Mouse (Mus musculus): Measurements from ENCODE around the gene Als2cl. TPM values are rescaled to one million over a fixed set of nuclear protein-coding genes. Genes with fewer than 3 reads are reported as not detected.

The Als2cl gene
- polyA plus RNA-seq, 1 experiment: 2.1 TPM

DNA sequence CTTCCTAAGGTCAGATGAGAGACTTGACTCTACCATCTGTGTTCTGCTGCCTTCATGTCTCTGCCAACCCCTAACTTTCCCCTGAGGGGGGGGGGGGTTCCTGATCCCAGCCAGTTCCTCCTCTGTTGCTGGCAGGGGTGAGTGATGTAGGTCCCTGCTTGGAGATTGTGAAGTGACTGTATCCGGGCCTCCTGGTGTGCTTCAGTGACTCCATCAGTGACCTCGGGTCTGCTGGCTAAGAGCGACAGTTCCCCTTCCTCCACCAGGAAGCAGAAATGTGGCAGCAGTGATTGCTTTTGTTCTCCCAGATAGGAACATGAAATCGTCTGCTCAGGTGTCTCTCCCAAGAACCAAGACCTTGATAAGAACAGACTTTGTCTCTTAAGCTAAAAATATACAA, 22.8 kb upstream of the Als2cl start:
- H3K27me3 ChIP-seq (replicated peaks): peaks cover 61% of the 10 kb centered on the region
- no peaks in the 10 kb centered on the region; the same call in 1 of the 2 replicates for H3K9me3 ChIP-seq
- TF ChIP-seq FLI1 (IDR thresholded peaks at IDR 0.05; ENCODE audit: low read length) (no peak), GATA1 (IDR thresholded peaks at IDR 0.05; ENCODE audit: borderline replicate concordance, low read length) (no peak)
- peaks cover 12% of the 10 kb centered on the region for H3K4me1 ChIP-seq
- H3K4me3 ChIP-seq (replicated peaks): no peak overlapping the region
- no peaks in the 10 kb centered on the region for H3K36me3 ChIP-seq (replicated peaks; ENCODE audit: low read length)

GRCm38 (mm10) chr9:110857781-110858472, 21.7 kb upstream of the Als2cl start, which contains the start of gene Prss50:
Prss50 (plus strand) TSS chr9:110857967.
- Histone ChIP-seq H3K36me3 (replicated peaks; ENCODE audit: low read length) (no peaks in the 10 kb centered on the region), H3K4me1 (peaks cover 12% of the 10 kb centered on the region)

GRCm38 (mm10) chr9:110858523-110858922, 21.1 kb upstream of the Als2cl start:
- Histone ChIP-seq H3K27me3 (replicated peaks) (peaks cover 68% of the 10 kb centered on the region), H3K9me3 (no peaks in the 10 kb centered on the region; the same call in 1 of the 2 replicates), H3K36me3 (replicated peaks; ENCODE audit: low read length) (no peaks in the 10 kb centered on the region), H3K4me3 (replicated peaks) (no peak overlapping the region), H3K4me1 (peaks cover 12% of the 10 kb centered on the region)
- TF ChIP-seq FLI1 (IDR thresholded peaks at IDR 0.05; ENCODE audit: low read length) (no peak), GATA1 (IDR thresholded peaks at IDR 0.05; ENCODE audit: borderline replicate concordance, low read length) (no peak)

More at GRCm38 (mm10) chr9:110857781-110858472, 21.7 kb upstream of the Als2cl start, which contains the start of gene Prss50:
- peak within 1 kb of the TSS; percentile 48 for H3K4me3 ChIP-seq (replicated peaks)
- TF ChIP-seq GATA1 (IDR thresholded peaks at IDR 0.05; ENCODE audit: borderline replicate concordance, low read length) (no peak), FLI1 (IDR thresholded peaks at IDR 0.05; ENCODE audit: low read length) (no peak)
- H3K27me3 ChIP-seq (replicated peaks): peaks cover 66% of the 10 kb centered on the region
- no peaks in the 10 kb centered on the region; the same call in 1 of the 2 replicates for H3K9me3 ChIP-seq

DNA sequence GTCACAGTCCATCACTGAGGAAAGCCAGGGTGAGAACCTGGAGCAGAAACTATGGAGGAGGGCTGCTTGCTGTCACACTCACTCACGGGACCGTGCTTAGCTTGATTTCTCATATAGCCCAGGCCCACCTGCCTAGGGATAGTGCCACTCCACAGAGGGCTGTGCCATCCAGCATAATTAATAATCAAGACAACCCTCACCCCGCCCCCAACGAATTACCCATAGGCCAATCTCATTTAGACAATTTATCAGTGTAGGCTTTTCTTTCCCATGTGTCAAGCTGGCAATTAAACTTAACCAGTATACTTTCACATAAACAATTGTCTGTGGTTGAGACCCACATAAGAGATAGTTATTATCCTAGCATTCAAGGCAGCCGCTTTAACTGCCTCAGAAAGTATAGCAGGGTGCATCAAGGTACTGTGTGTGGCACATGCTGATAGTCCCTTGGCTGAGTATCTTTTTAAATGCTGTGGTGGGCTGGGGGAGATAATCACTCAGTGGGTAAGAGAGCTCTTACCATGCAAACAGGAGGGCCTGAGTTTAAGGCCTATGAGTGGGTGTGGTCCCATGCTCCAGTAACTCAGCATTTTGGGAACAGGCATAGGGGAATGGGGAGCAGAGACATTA, 20.6 kb upstream of the Als2cl start:
- Histone ChIP-seq H3K27me3 (replicated peaks) (peaks cover 71% of the 10 kb centered on the region), H3K4me1 (peaks cover 12% of the 10 kb centered on the region), H3K9me3 (no peaks in the 10 kb centered on the region; the same call in 1 of the 2 replicates), H3K4me3 (replicated peaks) (no peak overlapping the region), H3K36me3 (replicated peaks; ENCODE audit: low read length) (no peaks in the 10 kb centered on the region)
- TF ChIP-seq FLI1 (IDR thresholded peaks at IDR 0.05; ENCODE audit: low read length): no peak

GRCm38 (mm10) chr9:110871030-110871429, 8.6 kb upstream of the Als2cl start:
- peaks cover 70% of the 10 kb centered on the region for H3K27me3 ChIP-seq (replicated peaks)
- no peaks in the 10 kb centered on the region for H3K9me3 ChIP-seq
- no peak overlapping the region for H3K4me3 ChIP-seq (replicated peaks)
- TF ChIP-seq GATA1 (IDR thresholded peaks at IDR 0.05; ENCODE audit: borderline replicate concordance, low read length): no peak
- TF ChIP-seq FLI1 (IDR thresholded peaks at IDR 0.05; ENCODE audit: low read length): no peak
- peaks cover 34% of the 10 kb centered on the region for H3K4me1 ChIP-seq
- H3K36me3 ChIP-seq (replicated peaks; ENCODE audit: low read length): peaks cover 20% of the 10 kb centered on the region

- no peak overlapping the region for H3K4me3 ChIP-seq (replicated peaks)
- no peaks in the 10 kb centered on the region for H3K9me3 ChIP-seq
- H3K27me3 ChIP-seq (replicated peaks): peaks cover 47% of the 10 kb centered on the region
- H3K4me1 ChIP-seq: peaks cover 58% of the 10 kb centered on the region
- peaks cover 17% of the 10 kb centered on the region for H3K36me3 ChIP-seq (replicated peaks; ENCODE audit: low read length)
- TF ChIP-seq FLI1 (IDR thresholded peaks at IDR 0.05; ENCODE audit: low read length) (no peak), GATA1 (IDR thresholded peaks at IDR 0.05; ENCODE audit: borderline replicate concordance, low read length) (no peak)
These were observed 5.7 kb upstream of the Als2cl start for GRCm38 (mm10) chr9:110873681-110874659.

DNA sequence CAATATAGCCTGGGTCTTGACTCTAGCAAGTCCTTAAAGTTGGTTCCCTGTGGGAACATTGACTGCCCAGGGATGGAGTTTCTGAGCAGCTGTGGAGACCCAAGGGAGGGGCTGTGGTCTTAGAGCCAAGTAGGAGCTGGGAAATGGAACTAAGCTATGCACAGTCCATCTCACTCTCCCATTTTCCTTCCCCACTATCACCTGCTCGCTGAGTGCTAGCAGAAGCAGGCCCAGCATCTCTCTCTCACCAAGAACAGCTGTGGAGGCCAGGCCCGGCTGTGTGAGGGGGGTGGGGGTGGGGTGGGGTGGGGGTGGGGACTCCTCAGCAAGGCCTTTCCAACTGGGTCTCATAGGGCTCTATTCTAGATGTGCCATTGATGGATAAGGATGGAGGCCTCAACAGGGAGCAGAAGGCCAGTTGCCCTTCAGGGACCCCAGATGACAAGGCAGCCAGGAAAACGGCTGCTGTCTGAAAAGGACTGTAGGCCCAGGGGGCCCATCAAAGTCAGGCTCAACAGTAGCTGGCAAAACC, 4.9 kb upstream of the Als2cl start:
- H3K27me3 ChIP-seq (replicated peaks): peaks cover 45% of the 10 kb centered on the region
- no peaks in the 10 kb centered on the region for H3K9me3 ChIP-seq
- no peak overlapping the region for H3K4me3 ChIP-seq (replicated peaks)
- TF ChIP-seq FLI1 (IDR thresholded peaks at IDR 0.05; ENCODE audit: low read length) (no peak), GATA1 (IDR thresholded peaks at IDR 0.05; ENCODE audit: borderline replicate concordance, low read length) (no peak)
- peaks cover 15% of the 10 kb centered on the region for H3K36me3 ChIP-seq (replicated peaks; ENCODE audit: low read length)
- H3K4me1 ChIP-seq: peaks cover 65% of the 10 kb centered on the region

DNA sequence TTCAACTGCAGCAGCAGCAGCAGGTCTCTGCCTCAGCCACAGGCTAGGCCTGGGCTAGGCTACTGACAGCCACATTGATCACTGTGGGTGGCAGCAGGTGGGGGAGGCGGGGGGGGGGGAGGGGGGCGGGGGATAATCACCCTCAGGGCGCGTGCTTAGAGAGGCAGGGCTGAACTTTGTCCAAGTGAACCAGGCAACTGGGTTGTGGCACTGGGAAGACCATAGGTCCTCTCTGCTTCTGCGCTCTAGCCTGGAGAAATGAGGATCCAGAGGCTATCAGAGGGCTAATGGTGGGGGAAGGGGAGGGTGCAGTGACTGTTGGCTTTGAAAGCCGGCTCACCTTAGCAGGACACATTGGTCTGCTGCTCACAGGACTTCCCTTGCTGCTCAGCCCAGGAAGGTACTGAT, 4.4 kb upstream of the Als2cl start:
- Histone ChIP-seq H3K9me3 (no peaks in the 10 kb centered on the region), H3K36me3 (replicated peaks; ENCODE audit: low read length) (peaks cover 14% of the 10 kb centered on the region), H3K4me1 (peaks cover 71% of the 10 kb centered on the region), H3K4me3 (replicated peaks) (no peak overlapping the region), H3K27me3 (replicated peaks) (peaks cover 46% of the 10 kb centered on the region)
- TF ChIP-seq FLI1 (IDR thresholded peaks at IDR 0.05; ENCODE audit: low read length) (no peak), GATA1 (IDR thresholded peaks at IDR 0.05; ENCODE audit: borderline replicate concordance, low read length) (no peak)

GRCm38 (mm10) chr9:110877353-110877752, 2.3 kb upstream of the Als2cl start:
- Histone ChIP-seq H3K36me3 (replicated peaks; ENCODE audit: low read length) (peaks cover 15% of the 10 kb centered on the region), H3K4me1 (peaks cover 87% of the 10 kb centered on the region), H3K4me3 (replicated peaks) (peak overlapping the region; percentile 70), H3K27me3 (replicated peaks) (peaks cover 58% of the 10 kb centered on the region), H3K9me3 (no peaks in the 10 kb centered on the region)
- TF ChIP-seq GATA1 (IDR thresholded peaks at IDR 0.05; ENCODE audit: borderline replicate concordance, low read length) (no peak), FLI1 (IDR thresholded peaks at IDR 0.05; ENCODE audit: low read length) (no peak)

Measured in megakaryocyte, embryonic 14.5 days (primary cell).